Comparison of ENCODE assay signal across 8 mouse cellular contexts in genomic region chr12:84284885-84285592, GRCm38 (mm10). TPM values are rescaled to one million over a fixed set of nuclear protein-coding genes. Genes with fewer than 3 reads are reported as not detected.
DNase-seq lines count a peak whose midpoint lies in the region; ATAC-seq lines count a peak whose summit lies in the region.

Ptgr2 (plus strand) TSS chr12:84285232.

- intact Hi-C loops in gastrocnemius, postnatal 14 days (cut with DNase I; ENCODE audit: low total_unique reads): no loop called here
- intact Hi-C loops in left cerebral cortex, postnatal 10 days (cut with DNase I): no loop called here

- peak; percentile 95 to 97 for DNase-seq in adrenal gland, adult (ENCODE audit: inconsistent age in 2 of 2, low spot score in 1 of 2)
- DNase-seq in embryo, embryonic 10.5 days (ENCODE audit: low spot score): peak; percentile 98
- peak; percentile 95 for DNase-seq in gastrocnemius, postnatal 14 days
- DNase-seq in left cerebral cortex, postnatal 10 days (ENCODE audit: extremely low spot score in 1 of 2, low spot score in 2 of 2): peak; percentile 90 to 96
- peak; percentile 83 for DNase-seq in right cerebral cortex, postnatal 25 days
- DNase-seq in urinary bladder, postnatal 4 days (ENCODE audit: low spot score in 2 of 2): peak; percentile 89 to 92

- peak; percentile 94 for ATAC-seq in inflammation-experienced regulatory T-cells, adult 6 months
- peak; percentile 99 for ATAC-seq in megakaryocyte-erythroid progenitor cell, adult 5-6 weeks (replicated peaks; ENCODE audit: low FRiP score, low TSS enrichment, poor library complexity, severe bottlenecking)

RNA-seq across cellular contexts. Expression of gene Ptgr2, which starts in this region (rescaled TPM):
- total RNA-seq in gastrocnemius, postnatal 14 days (2021): 10 to 100 TPM; 64.0 to 68.9 TPM
- polyA plus RNA-seq in inflammation-experienced regulatory T-cells, adult 6 months (2017; shearing (Covaris generic)): 10 to 100 TPM; 39.1 to 48.8 (median 47.6) TPM
- 10 to 100 TPM; 29.7 to 33.7 TPM for total RNA-seq in left cerebral cortex, postnatal 10 days (2021)
- 35.1 and 43.9 TPM in 2 replicates for total RNA-seq in megakaryocyte-erythroid progenitor cell, adult 5-6 weeks (2014; fragmentation: Nextera tagmentation)
- total RNA-seq in megakaryocyte-erythroid progenitor cell, adult 5-6 weeks (2017): 72.3 and 96.3 TPM in 2 replicates

Comparison
In these comparisons a context has a peak if more than half of its experiments do, and no peak if none do; other contexts are left out.
1. Peak in every context shown above with its lines: DNase-seq and ATAC-seq.